In the genomic region with DNA sequence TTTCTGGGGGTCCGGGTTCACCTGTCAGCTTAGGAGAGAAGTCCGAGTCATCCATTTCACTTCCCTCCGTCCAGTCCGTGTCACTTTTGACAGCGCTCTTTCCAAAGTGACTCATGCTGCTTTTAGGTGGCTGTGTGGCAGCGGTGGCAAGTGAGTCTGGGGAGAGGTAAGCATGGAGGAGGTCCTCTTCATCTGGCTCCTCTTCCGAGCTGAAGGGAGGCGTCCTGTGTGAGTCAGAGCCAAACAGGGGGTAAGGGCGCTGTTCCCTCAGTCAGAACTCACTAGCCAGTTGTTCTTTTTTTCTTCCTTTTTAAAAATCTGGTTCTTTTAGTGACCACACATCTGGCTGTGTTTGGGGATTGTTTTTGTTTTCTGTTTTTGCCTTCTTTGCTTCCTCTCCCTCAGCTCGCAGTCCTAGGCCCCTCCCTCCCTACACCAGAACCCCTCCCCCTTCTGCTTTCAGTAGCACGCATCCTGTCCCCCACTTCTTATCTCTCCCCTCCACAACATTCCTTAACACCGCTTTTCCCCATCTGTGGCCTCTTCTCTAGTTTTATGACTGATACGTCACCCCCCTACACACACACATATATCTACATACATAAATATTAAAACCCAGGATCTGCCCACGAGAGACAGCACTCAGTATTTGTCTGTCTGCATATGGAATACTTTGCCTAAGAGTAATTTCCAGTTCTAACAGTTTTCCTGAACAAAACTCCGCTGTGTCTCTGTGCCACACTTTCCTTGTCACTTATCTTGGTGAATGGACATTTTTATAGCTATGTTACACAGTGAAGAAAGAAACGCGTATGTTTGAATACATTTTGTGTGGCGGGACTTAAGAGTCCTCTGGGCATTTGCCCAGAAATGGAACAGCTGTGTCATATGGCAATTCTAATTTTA, we compare ENCODE assay signal across 12 mouse cellular contexts. TPM values are rescaled to one million over a fixed set of nuclear protein-coding genes. Genes with fewer than 3 reads are reported as not detected.
DNase-seq lines count a peak whose midpoint lies in the region; ATAC-seq and TF ChIP-seq lines count a peak whose summit lies in the region.
"Had no signal": no experiment of that assay in that cellular context is flagged by ENCODE, and none has a peak within 500 bp of the region (broad histone marks: within the 10 kb centered on the region; RNA-seq: fewer than 3 reads in every experiment).

No protein-coding gene starts in this region.

- peak; percentile 69 for ATAC-seq in kidney, embryonic 16.5 days (ENCODE audit: low FRiP score, low TSS enrichment)
- ATAC-seq in G1E (ENCODE audit: extremely low read depth, insufficient number of reproducible peaks, low FRiP score, poor library complexity, severe bottlenecking): peak; percentile 89
- peak; percentile 93 for ATAC-seq in liver, embryonic 12.5 days

- no peak overlapping the region for H3K9ac ChIP-seq in kidney, embryonic 16.5 days (replicated peaks; ENCODE audit: low read length)
- H3K9ac ChIP-seq in liver, embryonic 12.5 days: peak overlapping the region; percentile 41
- H3K9ac ChIP-seq: embryonic facial prominence, embryonic 15.5 days had no signal

- no peak for TF ChIP-seq CTCF in kidney, adult 2 months (conservative IDR thresholded peaks at IDR 0.05; ENCODE audit: insufficient read depth, insufficient read length, low read depth, low read length)
- no peak for TF ChIP-seq CTCF in G1E (IDR thresholded peaks at IDR 0.05; ENCODE audit: low read depth, low read length)

- peaks cover 41% of the 10 kb centered on the region for H3K36me3 ChIP-seq in kidney, embryonic 16.5 days (ENCODE audit: insufficient read depth, low read length)
- H3K36me3 ChIP-seq in kidney, adult 2 months (ENCODE audit: control insufficient read depth, insufficient read depth, low read length): no peaks in the 10 kb centered on the region
- peaks cover 17% of the 10 kb centered on the region for H3K36me3 ChIP-seq in G1E (replicated peaks)
- H3K36me3 ChIP-seq in liver, embryonic 12.5 days: peaks cover 24% of the 10 kb centered on the region

- no peak for DNase-seq in kidney, adult 2 months
- DNase-seq in G1E (ENCODE audit: low spot score): peak; percentile 85
- DNase-seq in MEL-GATA-1-ER (ENCODE audit: extremely low read depth, low read depth): peak; percentile 60
- no peak for DNase-seq in right cerebral cortex, postnatal 10 days (ENCODE audit: low spot score in 2 of 2)
- no peak for DNase-seq in urinary bladder, adult 2 months (ENCODE audit: low spot score)
- DNase-seq: cerebellum, postnatal 36 days; thymus, postnatal 4 days had no signal

- WGBS in kidney, embryonic 16.5 days: 63% methylated on average over 18 of the region's 18 CpGs
- WGBS in kidney, adult 2 months: 73% methylated on average over 18 of the region's 18 CpGs
- WGBS in liver, embryonic 12.5 days (ENCODE audit: insufficient replicate concordance): 47% methylated on average over 18 of the region's 18 CpGs

- no peaks in the 10 kb centered on the region for H3K27me3 ChIP-seq in kidney, embryonic 16.5 days (ENCODE audit: insufficient read depth, low read length)
- no peaks in the 10 kb centered on the region for H3K27me3 ChIP-seq in kidney, adult 2 months (replicated peaks; ENCODE audit: control insufficient read depth, insufficient read depth, low read length)
- H3K27me3 ChIP-seq in G1E (ENCODE audit: insufficient read depth, low read length): no peaks in the 10 kb centered on the region
- H3K27me3 ChIP-seq in liver, embryonic 12.5 days (replicated peaks): no peaks in the 10 kb centered on the region
- H3K27me3 ChIP-seq: embryonic facial prominence, embryonic 15.5 days had no signal

- no peak overlapping the region for H3K4me2 ChIP-seq in kidney, embryonic 16.5 days (replicated peaks; ENCODE audit: low read depth, low read length)
- H3K4me2 ChIP-seq in liver, embryonic 12.5 days: peak overlapping the region; percentile 61
- H3K4me2 ChIP-seq: embryonic facial prominence, embryonic 15.5 days had no signal

- H3K27ac ChIP-seq in kidney, embryonic 16.5 days (ENCODE audit: low read length): peak overlapping the region; percentile 43; the same call in 1 of the 2 replicates
- no peak overlapping the region for H3K27ac ChIP-seq in kidney, adult 2 months (ENCODE audit: insufficient read depth, low read depth, low read length)
- H3K27ac ChIP-seq in liver, embryonic 12.5 days: peak overlapping the region; percentile 79
- H3K27ac ChIP-seq: embryonic facial prominence, embryonic 15.5 days; macrophage had no signal

- H3K4me1 ChIP-seq in kidney, embryonic 16.5 days (ENCODE audit: insufficient read depth, low read length): no peaks in the 10 kb centered on the region
- H3K4me1 ChIP-seq in kidney, adult 2 months (ENCODE audit: control insufficient read depth, insufficient read depth, low read length): no peaks in the 10 kb centered on the region
- H3K4me1 ChIP-seq in G1E (ENCODE audit: insufficient read depth, low read depth, low read length): peaks cover 58% of the 10 kb centered on the region
- peaks cover 41% of the 10 kb centered on the region for H3K4me1 ChIP-seq in liver, embryonic 12.5 days
- H3K4me1 ChIP-seq: embryonic facial prominence, embryonic 15.5 days had no signal

- no peaks in the 10 kb centered on the region for H3K9me3 ChIP-seq in kidney, embryonic 16.5 days (ENCODE audit: low read length)
- H3K9me3 ChIP-seq in G1E (replicated peaks): peaks cover 25% of the 10 kb centered on the region
- H3K9me3 ChIP-seq in liver, embryonic 12.5 days (replicated peaks): 0 out of 2 replicates have a peak, but pooled peaks cover 10% of the 10 kb centered on the region
- H3K9me3 ChIP-seq: embryonic facial prominence, embryonic 15.5 days had no signal

- no peak overlapping the region for H3K4me3 ChIP-seq in kidney, embryonic 16.5 days (ENCODE audit: low read length)
- no peak overlapping the region for H3K4me3 ChIP-seq in kidney, adult 2 months (ENCODE audit: insufficient read depth, low read depth, low read length)
- H3K4me3 ChIP-seq in G1E (ENCODE audit: low read depth, low read length): peak overlapping the region; percentile 67
- peak overlapping the region; percentile 40 for H3K4me3 ChIP-seq in liver, embryonic 12.5 days
- H3K4me3 ChIP-seq: embryonic facial prominence, embryonic 15.5 days; myocyte had no signal

- TF ChIP-seq POLR2A in kidney, adult 2 months (IDR thresholded peaks at IDR 0.05; ENCODE audit: low read depth, low read length): no peak

RNA-seq across cellular contexts. Expression of a gene that starts 41.7 kb away (rescaled TPM):
- 15.8 and 18.6 TPM in 2 replicates for polyA plus RNA-seq in kidney, embryonic 16.5 days (2015; fragmentation: Nextera tagmentation; extraction: Ambion mirVana)
- 5.7 and 6.0 TPM in 2 replicates for polyA plus RNA-seq in kidney, adult 2 months (2012; rRNA removed)
- 22.5 and 30.9 TPM in 2 replicates for total RNA-seq in G1E (2014; fragmentation: Nextera tagmentation)
- 5.5 and 6.9 TPM in 2 replicates for total RNA-seq in G1E (2017)
- polyA plus RNA-seq in G1E (2012): 2.1 and 3.1 TPM in 2 replicates
- polyA plus RNA-seq in liver, embryonic 12.5 days (2016; fragmentation: Nextera tagmentation; extraction: Ambion mirVana): 3.0 and 3.4 TPM in 2 replicates
- polyA plus RNA-seq in urinary bladder, adult 2 months (2012; rRNA removed): 21.5 and 26.5 TPM in 2 replicates

RNA-seq across cellular contexts. Expression of a gene that starts 54.2 kb away (rescaled TPM):
- polyA plus RNA-seq in kidney, embryonic 16.5 days (2015; fragmentation: Nextera tagmentation; extraction: Ambion mirVana): 48.9 and 52.3 TPM in 2 replicates
- 30.9 and 32.7 TPM in 2 replicates for polyA plus RNA-seq in kidney, adult 2 months (2012; rRNA removed)
- total RNA-seq in G1E (2014; fragmentation: Nextera tagmentation) (36.9 and 41.7 TPM in 2 replicates), G1E (2017) (49.1 and 54.6 TPM in 2 replicates)
- polyA plus RNA-seq in G1E (2012): 2.8 and 3.9 TPM in 2 replicates
- 36.8 and 37.7 TPM in 2 replicates for polyA plus RNA-seq in liver, embryonic 12.5 days (2016; fragmentation: Nextera tagmentation; extraction: Ambion mirVana)
- polyA plus RNA-seq in urinary bladder, adult 2 months (2012; rRNA removed): 35.5 and 36.1 TPM in 2 replicates

Comparison
In these comparisons a context has a peak if more than half of its experiments do, and no peak if none do; other contexts are left out.
1. H3K4me3 ChIP-seq: peak in G1E (single experiment) and liver, embryonic 12.5 days (single experiment); none in kidney, embryonic 16.5 days (single experiment) and kidney, adult 2 months (single experiment).
2. DNase-seq: peak in G1E (single experiment) and MEL-GATA-1-ER (single experiment); none in kidney, adult 2 months (single experiment), right cerebral cortex, postnatal 10 days (0 of 2) and urinary bladder, adult 2 months (single experiment).
3. Peak in every context shown above with its lines, with median percentiles within 50 percentile points of each other: ATAC-seq.